Mouse (Mus musculus): ENCODE measurements around the gene Cd70.

- TF ChIP-seq POLR2A (IDR thresholded peaks at IDR 0.05; ENCODE audit: control insufficient read depth, low read depth, low read length) (no peak), CTCF (IDR thresholded peaks at IDR 0.05; ENCODE audit: control insufficient read depth, insufficient read depth, insufficient replicate concordance, low read depth, low read length) (no peak)
Observed at GRCm38 (mm10) chr17:57108666-57109171, 40.9 kb downstream of the Cd70 start.
